Mouse (Mus musculus) layer of hippocampus, adult 9-11 months (tissue): Measurements from ENCODE around the gene Pdzrn3.

Experiments
- DNase-seq: peaks from one replicate; pipeline ENCODE4 v3.0.0; 2022

Pdzrn3 gene

DNA sequence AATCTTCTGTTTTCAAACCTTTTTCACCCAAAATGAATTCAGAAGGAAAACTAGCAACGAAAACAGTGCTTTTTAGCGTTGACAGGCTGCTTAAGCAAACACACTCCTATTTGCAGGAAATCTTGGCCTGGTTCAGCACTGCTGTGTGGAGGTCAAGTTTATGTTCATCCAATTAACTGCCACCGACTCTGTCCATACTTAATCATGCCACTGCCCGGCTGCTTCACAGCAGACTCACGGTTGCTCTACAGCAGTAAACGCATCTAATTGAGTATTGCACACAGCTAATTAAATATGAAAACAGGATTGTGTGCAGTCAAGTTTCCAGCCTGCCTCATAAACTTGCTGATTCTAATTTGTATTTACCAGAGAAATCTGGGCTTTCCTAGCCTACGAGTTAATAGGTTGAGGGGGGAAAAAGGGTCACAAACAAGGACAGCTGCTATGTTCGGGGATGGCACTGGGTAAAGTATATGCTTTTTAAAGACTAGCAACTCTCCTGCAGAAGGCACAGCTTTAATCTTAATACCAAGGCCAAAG is 183.2 kb downstream of the Pdzrn3 start:
- no peak for DNase-seq

DNA sequence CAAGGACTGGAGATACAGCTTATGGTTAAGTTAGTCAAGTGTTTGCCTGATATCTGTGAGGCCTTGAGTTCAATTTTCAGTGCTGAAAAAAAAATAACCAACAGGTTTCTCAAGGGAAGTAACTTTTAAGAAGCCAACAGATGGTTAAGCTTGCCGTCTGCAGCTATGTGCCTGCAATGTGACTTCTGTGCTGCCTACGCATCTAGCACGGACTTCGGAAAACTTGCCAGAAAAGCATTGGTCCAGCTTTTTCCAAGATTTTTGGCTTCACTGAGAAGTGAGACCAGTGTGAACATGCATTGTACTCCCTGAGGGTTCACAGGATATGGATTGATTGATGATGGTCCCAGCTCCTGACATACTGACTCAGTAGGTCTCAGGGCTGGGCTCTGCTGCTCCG is 186.1 kb downstream of the Pdzrn3 start:
- DNase-seq: peak; percentile 49

- DNase-seq: peak; percentile 32
Observed at GRCm38 (mm10) chr6:101187322-101187721, 190.4 kb downstream of the Pdzrn3 start.

DNA sequence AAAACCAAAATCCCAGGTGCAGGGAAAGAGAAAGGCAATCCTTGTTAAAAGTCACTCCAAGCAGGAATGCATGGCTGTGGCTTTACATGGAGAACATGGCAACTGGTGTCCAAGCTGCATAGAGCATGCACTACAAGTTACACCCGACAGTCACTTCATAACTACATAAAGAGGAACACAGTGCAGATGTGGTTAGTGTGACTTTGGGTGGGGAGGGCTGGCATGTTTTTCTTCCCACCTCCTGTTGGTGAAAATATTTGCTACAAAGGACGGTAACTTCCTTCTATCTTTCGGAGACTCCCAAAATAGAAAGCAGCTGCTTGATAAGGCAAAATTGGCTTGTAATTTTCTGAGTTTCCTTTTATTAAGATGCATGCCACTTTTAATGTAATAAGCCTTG is 190.8 kb downstream of the Pdzrn3 start:
- no peak for DNase-seq

GRCm38 (mm10) chr6:101184103-101184785 is 193.5 kb downstream of the Pdzrn3 start:
- peak; percentile 42 for DNase-seq

DNA sequence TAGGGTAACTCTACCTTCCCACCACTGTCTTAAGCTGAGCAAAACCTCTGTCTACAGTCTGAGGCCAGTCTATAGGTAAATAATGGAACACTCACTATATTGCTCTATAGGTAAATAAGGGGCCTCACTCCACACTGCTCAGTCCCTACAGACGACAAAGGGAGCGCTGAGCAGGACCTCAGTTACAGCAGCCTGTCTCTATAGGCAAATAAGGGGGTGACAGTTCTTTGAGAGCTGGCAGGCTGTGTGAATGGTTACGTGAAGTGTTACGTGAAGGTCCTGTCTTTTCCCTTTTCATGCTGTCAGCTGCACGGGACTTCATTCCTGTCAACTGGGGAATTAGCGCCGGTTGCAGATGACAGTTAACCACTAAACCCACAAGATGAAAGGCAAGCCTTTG is 207.0 kb downstream of the Pdzrn3 start:
- DNase-seq: no peak

DNA sequence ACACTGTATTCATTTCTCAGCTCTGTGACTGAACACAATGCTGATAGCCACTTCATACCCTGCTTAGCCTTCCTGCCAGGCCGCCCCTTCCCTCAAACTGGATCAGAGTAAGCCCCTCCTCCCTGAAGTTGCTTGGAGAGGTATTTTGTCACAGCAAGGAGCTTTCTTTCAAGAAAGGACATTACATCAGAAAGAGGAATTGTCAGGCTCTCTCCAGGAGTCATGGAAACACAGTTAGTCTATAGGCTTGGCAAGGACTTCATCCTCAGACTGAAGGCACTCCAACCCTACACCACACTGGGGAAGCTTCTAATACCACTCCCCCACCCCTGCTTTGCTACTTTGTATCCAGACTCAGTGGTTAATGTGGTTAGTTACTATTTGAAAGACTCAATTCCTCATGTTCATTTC is 224.2 kb downstream of the Pdzrn3 start:
- no peak for DNase-seq

DNA sequence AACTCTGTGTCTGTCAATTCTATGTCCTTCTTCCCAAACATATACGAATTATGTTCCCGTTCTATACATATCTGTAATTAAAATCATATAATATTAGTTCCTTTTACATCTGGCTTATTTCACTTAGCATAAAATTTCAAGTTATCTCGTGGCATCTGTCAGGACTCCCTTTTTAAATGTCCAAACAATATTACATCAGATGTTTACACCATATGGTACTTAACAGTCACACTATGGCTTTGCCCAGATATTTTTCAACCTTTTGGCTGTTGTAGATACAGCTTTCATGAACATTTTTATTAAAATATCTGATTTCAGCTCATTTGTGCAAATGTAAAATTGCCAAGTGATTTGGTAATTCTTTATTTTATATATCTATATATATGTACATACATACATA is 242.3 kb downstream of the Pdzrn3 start:
- no peak for DNase-seq

- no peak for DNase-seq
Observed at GRCm38 (mm10) chr6:101125396-101125795, 252.3 kb downstream of the Pdzrn3 start.

GRCm38 (mm10) chr6:101108951-101109350 is 268.7 kb downstream of the Pdzrn3 start:
- DNase-seq: no peak

GRCm38 (mm10) chr6:101103506-101103905 is 274.2 kb downstream of the Pdzrn3 start:
- no peak for DNase-seq

DNA sequence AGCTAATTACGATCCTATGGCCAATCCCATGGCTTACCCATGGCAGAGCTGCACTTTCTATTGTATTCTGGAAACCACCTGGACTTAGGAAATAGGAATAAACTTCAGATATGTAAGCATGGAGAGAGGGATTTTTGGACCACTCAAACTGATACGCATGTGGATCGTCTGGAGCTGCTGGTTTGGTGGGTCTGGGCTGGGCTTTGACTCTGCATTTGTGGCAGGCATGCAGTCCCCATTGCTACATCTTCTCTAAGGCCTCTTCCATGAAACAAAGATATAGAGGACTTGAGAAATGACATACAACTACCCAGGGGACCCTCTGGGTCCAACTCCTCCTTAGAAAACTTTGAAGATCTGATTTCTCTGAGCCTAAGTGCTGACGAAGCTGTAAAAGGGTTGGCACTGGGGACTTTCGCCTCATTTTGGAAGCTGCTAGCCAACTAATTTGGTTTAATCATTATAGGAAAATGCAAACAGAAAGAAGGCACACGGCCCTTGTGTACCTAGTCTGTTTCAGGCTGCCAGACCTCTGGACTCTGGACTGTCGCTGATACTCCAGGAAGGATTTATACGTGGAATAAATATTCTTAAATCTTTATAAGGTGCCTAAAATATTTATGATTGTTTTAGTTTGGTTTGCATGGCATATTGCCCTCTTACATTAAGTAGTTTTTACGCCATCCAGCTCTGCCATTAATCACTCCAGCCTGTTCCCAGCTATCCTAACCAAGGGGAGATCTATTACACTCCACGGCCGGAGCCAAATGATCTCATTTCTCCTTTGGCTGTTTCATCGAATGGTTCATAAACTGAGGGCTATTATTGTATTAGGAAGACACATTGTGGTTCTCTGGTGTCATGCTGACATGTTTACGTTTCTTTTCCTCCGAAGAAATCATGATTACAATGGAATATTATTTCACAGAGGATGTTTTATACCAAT is 275.7 kb downstream of the Pdzrn3 start:
- no peak for DNase-seq
